Mouse (Mus musculus): Measurements from ENCODE around the gene Ly6g6f.

DNA sequence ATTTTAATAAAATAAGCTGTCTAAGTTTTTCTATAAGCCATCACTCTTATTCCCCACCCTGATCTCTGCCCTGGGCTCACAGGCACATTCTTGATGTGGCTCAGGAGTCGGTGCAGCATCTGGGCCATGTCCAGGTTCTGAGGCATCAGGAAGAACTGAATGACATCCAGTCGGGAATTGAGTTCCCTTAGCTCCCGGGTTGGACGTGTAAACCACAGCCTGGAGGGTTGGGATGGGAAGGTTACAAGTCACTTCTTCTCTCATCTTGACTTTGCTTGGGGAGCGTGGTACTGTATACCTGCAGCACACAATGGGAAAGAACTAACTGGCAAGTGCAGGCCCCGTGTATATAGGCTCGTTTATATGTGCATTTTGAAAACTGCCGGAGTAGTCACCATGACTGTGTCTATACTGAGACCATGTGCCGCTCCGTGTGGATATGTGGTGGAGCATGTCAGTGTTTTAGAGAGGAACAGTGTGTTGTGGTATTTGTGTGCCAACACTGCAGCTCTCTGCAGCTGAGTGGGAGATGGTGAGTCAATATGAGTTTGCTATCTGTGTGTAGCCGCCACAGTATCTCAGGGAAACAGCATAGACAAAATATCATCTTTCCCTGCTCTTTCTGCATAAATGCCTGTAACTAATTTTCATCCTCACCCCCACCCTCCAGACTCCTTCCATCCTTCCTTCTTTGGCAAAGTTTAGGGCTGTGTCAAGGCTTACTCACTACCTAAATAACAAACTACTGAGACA is 46.1 kb downstream of the Ly6g6f start:
- TF ChIP-seq GATA1 (IDR thresholded peaks at IDR 0.05; ENCODE audit: borderline replicate concordance, low read length) (no peak), FLI1 (IDR thresholded peaks at IDR 0.05; ENCODE audit: low read length) (no peak)

Data from megakaryocyte, embryonic 14.5 days (primary cell).